Mouse (Mus musculus) cerebellum, adult 2 months (tissue): ENCODE measurements around the gene Palb2. TPM values are rescaled to one million over a fixed set of nuclear protein-coding genes. Genes with fewer than 3 reads are reported as not detected.

Source experiments
- DNase-seq, 2 experiments: peaks; one replicate each; pipeline ENCODE4 v3.0.0; 2021
- H3K27ac ChIP-seq: fragments of 200-500 bp; 2 replicates; pipeline ENCODE4 v1.5.1; 2012; ENCODE audit warnings: low read length, control low read depth, inconsistent platforms; ENCODE audit not compliant: insufficient read depth
- H3K27me3 ChIP-seq: fragments of 200-500 bp; 2 replicates; pipeline ENCODE4 v1.6.1; 2012; ENCODE audit warnings: inconsistent platforms, mild to moderate bottlenecking, low read length, moderate library complexity; ENCODE audit not compliant: control insufficient read depth, insufficient read depth
- H3K4me1 ChIP-seq: fragments of 200-500 bp; 2 replicates; pipeline ENCODE4 v1.6.1; 2011; ENCODE audit warnings: low read length; ENCODE audit not compliant: control insufficient read depth, insufficient read depth
- H3K4me3 ChIP-seq: fragments of 200-500 bp; replicated peaks from 2 replicates; pipeline ENCODE3; 2011; ENCODE audit warnings: mild to moderate bottlenecking, low read depth, low read length, control low read depth; ENCODE audit not compliant: insufficient read depth
- CTCF ChIP-seq: fragments of 200-500 bp; IDR thresholded peaks from 2 replicates; pipeline ENCODE4 v1.5.1; 2011; ENCODE audit warnings: low read depth, mild to moderate bottlenecking, control low read depth, low read length, moderate library complexity, borderline replicate concordance; ENCODE audit not compliant: insufficient read depth
- POLR2A ChIP-seq: fragments of 200-500 bp; IDR thresholded peaks from 2 replicates; pipeline ENCODE4 v1.6.1; 2011; ENCODE audit warnings: low read length, control low read depth, borderline replicate concordance; ENCODE audit not compliant: insufficient read depth
- WGBS: fragments of 180-500 bp; shearing (Covaris S2); methylation state at CpG from one replicate; pipeline ENCODE4 v1.1.7; 2018; 5-methylcytosine and 5-hydroxymethylcytosine counted together
- polyA plus RNA-seq: library from polyadenylated mRNA; depleted of rRNA; stranded (reverse); fragments of >200 nt; gene quantifications from 2 replicates; pipeline ENCODE4 v1.2.3, GENCODE M21; 2012; rRNA removed

Palb2 gene
- polyA plus RNA-seq: 2.2 and 2.6 TPM in 2 replicates

DNA sequence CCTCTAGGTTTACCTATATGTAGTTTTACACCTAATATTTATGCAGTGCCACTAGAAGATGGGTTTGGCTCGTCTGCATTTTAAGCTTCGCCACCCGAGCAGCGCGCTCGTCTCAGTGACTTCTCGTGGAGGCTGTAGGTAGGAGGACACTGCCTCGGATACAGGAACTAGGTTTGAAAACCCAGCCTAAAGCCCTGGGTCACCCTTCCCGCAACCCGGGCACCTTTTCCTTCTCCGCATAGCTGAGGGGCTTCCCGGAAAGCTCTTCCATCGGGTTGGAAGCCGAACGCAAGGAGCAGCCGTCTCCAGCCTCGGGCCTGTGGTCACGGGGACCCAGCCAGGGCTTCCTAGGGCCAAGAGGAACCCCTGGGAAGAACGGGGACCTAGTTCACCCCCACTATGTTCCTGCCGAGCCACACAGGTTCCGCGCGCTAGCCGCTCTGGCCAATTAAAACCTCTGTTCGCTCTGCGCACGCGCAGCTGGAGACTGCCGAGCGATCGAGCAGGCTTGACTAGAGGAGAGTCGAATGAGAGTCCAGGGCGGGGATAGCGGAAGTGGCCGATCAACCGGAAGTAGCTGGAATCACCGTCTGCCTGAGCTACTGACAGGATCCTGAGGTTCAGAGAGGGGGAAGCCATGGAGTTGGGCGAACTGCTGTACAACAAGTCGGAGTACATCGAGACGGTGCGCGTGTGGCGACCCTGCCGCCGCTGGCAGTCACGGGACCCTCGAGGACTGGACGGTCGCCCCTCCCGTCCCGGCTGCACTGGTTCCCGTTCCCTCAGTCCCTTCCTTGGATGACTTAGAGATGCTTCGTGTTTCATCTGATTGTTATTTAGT, at the start of gene Palb2, which contains the start of gene Dctn5:
Palb2 (minus strand) TSS at position 489 of the 841 bp plus-strand sequence.
Dctn5 (plus strand) TSS at position 545 of the 841 bp plus-strand sequence.
- DNase-seq: peak; percentile 98 to 99
- Histone ChIP-seq H3K4me1 (no peaks in the 10 kb centered on the region; the same call in 1 of the 2 replicates), H3K4me3 (peak within 1 kb of the TSS; percentile 93), H3K27ac (no peak within 1 kb of the TSS), H3K27me3 (no peaks in the 10 kb centered on the region)
- TF ChIP-seq POLR2A: peak; percentile 79; the same call in 1 of the 2 replicates
- TF ChIP-seq CTCF: no peak
- WGBS: under 1% methylated on average over 54 of the region's 54 CpGs

GRCm38 (mm10) chr7:122180720-122181119, 47.9 kb upstream of the Palb2 start:
- no peak for DNase-seq
- Histone ChIP-seq H3K4me3 (no peak overlapping the region), H3K27me3 (no peaks in the 10 kb centered on the region), H3K4me1 (no peaks in the 10 kb centered on the region), H3K27ac (no peak overlapping the region)
- 87% methylated on average over 7 of the region's 7 CpGs for WGBS
- TF ChIP-seq CTCF (no peak), POLR2A (no peak)

- no peak for TF ChIP-seq CTCF
- TF ChIP-seq POLR2A: no peak
- no peaks in the 10 kb centered on the region for H3K27me3 ChIP-seq
- H3K4me1 ChIP-seq: no peaks in the 10 kb centered on the region
- no peak for DNase-seq
- no peak overlapping the region for H3K27ac ChIP-seq
- no peak overlapping the region for H3K4me3 ChIP-seq
- WGBS: 62% methylated on average over 10 of the region's 10 CpGs
Observed at GRCm38 (mm10) chr7:122171613-122172012, 38.8 kb upstream of the Palb2 start.

- Histone ChIP-seq H3K4me1 (no peaks in the 10 kb centered on the region), H3K4me3 (no peak overlapping the region), H3K27me3 (no peaks in the 10 kb centered on the region), H3K27ac (no peak overlapping the region)
- DNase-seq: no peak
- TF ChIP-seq CTCF (no peak), POLR2A (no peak)
- 73% methylated on average over 6 of the region's 6 CpGs for WGBS
Observed at GRCm38 (mm10) chr7:122170705-122171104, 37.9 kb upstream of the Palb2 start.

DNA sequence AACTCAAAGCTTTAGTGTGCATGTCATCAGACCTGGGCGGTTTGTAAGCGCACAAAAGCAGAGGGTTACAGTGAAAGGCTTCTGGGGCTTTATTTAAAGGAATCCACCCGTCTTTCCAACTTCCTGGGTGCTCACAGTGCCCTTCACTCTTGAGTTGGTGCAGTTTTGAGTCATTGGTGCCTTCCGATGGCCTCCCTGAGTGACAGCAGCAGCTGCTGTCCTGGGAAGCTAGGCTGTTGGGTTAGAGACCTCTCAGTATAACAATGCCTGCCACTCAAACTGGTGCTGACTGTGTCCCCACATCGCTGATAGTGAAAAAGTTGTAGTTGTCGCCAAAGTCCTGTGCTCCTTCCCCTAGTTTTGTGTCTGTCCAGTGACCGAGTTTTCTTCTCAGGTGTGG, 34.4 kb upstream of the Palb2 start:
- 81% methylated on average over 7 of the region's 7 CpGs for WGBS
- H3K4me3 ChIP-seq: no peak overlapping the region
- H3K27ac ChIP-seq: no peak overlapping the region
- H3K27me3 ChIP-seq: no peaks in the 10 kb centered on the region
- TF ChIP-seq CTCF: no peak
- TF ChIP-seq POLR2A: no peak
- no peak for DNase-seq
- no peaks in the 10 kb centered on the region for H3K4me1 ChIP-seq

DNA sequence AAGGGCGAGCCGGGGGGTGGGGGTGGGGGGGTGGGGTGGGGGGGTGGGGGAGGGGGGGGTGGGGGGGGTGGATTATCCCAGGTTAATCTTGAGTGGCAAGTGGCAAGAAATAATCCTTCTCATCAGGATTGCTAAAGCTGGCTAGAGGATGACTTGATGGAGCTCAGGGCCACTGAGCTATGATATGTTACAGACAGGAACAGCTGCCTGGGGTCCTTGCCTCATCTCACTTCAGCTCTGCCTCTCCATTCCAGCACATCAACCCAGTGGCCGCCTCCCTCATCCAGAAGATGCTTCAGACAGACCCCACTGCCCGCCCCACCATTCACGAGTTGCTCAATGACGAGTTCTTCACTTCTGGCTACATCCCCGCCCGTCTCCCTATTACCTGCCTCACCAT, 31.0 kb upstream of the Palb2 start:
- H3K27ac ChIP-seq: no peak overlapping the region
- DNase-seq: no peak
- H3K4me3 ChIP-seq: no peak overlapping the region
- no peak for TF ChIP-seq CTCF
- TF ChIP-seq POLR2A: no peak
- H3K4me1 ChIP-seq: no peaks in the 10 kb centered on the region; the same call in 1 of the 2 replicates
- WGBS: 91% methylated on average over 8 of the region's 8 CpGs
- no peaks in the 10 kb centered on the region for H3K27me3 ChIP-seq

DNA sequence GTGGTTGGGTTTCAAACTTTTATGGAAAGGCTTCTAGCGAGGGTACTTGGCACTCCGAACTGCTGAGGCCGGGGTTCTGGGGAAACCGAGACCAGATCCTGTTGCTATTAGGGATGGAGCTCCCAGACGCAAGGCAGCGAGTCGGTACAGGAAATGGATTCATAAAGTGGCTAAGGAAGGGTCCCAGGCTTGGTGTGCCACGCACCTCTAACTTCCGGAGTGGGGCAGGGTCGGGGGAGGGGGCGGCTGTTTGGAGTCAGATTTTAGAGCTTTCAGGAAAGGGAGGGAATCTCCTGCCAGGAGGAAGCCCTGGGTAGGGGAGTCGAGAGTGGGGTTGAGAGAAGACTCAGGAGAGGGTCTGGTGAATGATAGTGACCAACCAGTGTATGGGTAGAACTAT, 27.3 kb upstream of the Palb2 start:
- Histone ChIP-seq H3K4me1 (no peaks in the 10 kb centered on the region; the same call in 1 of the 2 replicates), H3K27me3 (no peaks in the 10 kb centered on the region), H3K4me3 (no peak overlapping the region), H3K27ac (no peak overlapping the region)
- WGBS: 2% methylated on average over 12 of the region's 12 CpGs
- TF ChIP-seq POLR2A: no peak
- TF ChIP-seq CTCF: no peak
- DNase-seq: no peak
